Mouse (Mus musculus) cerebellum, postnatal 25 days (tissue): ENCODE data around the gene Dusp28.

ENCODE experiments used
- DNase-seq, 2 experiments: peaks; one replicate each; pipeline ENCODE4 v3.0.0; 2021; ENCODE audit warnings: mixed read lengths in 2 of 2

Dusp28 gene

DNA sequence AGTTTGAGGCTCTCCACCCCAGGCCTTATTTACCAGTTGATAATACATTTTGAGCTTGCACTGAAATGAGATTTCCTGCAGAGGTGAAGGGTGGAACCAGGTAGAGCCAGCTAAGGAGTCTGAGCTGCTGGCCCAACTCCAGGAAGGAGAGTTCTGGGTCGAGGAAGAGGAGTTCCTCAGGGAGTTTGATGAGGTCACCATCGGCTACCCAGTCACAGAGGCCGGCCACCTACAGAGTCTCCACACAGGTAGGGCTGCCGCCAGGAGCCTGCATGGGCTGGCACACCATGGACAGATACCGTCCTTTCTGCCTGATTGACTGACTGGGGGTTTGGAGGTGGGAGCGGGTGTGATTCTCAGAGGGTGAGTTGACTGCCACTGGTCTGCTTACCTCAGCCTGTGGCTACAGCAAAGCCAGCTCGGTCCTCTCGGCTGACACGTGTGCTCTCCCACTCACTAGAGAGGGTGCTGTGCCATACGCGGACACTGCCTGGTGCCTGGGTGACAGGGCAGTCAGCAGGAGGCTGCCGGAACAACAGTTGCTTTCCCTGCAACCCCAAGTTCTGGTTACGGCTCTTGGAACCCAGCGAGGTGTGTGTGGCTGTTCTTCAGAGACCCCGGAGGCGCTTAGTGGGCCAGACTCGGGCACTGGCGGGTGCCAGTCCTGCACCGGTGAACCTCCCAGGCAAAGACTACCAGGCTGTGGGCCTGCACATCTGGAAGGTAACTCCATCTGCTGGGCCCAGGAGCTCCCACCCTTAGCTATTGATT, 36.6 kb downstream of the Dusp28 start:
- DNase-seq = peak in 1 of 2 experiments; percentile 3

DNA sequence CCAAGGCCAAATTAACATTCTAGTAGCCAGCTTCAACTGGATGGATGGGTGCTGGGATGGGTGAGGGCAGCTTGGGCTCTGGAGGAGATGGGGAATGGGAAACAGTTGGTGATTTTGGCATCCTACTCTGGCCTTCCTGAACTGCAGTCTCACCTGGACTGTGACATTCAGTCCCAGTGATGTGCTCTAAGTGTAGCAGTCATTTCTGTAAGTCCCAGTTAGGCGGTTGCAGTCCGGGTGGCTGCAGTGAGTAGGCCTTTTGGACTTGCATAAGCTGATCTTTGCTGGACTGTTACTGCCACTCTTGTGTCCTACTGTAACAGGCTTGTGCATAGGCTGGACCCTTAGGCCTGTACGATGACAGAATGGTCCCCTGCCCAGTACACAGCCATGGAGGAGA, 41.2 kb downstream of the Dusp28 start:
- DNase-seq = no peak

DNA sequence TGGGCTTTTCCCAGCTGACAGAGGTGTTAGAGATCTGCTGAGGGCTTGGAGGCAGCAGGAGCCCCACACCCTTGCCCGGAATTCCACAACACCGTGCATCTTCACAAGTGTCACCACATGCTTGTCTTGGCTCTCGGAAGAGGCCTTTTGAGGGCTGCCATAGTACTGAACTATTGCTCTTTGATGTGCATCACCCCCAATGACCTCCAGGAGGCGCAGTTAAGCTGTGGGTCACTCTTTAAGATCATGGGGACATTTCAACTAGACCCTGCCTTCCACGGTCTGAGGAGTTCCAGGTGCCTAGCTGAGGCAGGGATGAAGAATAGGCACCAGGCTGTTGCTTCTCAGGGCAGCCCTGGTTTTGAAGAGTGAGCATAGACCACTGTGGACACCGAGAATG, 42.6 kb downstream of the Dusp28 start:
- DNase-seq = peak in 1 of 2 experiments; percentile 54

DNA sequence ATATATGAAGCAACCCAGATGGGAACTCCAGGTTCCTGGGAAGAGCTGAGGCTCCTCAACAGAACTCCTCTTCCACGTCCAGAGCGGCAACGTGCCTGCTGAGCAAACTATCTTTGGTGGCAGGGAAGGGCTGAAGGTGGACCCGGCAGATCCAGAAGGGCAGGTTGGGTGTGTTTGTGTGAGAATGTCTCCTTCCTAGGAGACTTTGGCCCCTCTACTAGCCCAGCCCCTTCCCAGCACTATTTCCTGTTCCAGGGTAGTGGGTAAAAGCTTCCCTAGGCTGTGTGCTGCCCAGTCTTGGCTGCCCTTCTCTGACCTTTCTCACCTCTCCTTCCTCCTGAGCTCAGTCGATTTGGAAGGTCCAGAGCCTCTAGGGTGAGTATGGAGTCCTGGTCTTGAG, 43.8 kb downstream of the Dusp28 start, which contains the start of gene Gpr35:
TSS of gene Gpr35 (plus strand) at position 259 of the 400 bp plus-strand sequence.
- DNase-seq = peak in 1 of 2 experiments; percentile 3

DNA sequence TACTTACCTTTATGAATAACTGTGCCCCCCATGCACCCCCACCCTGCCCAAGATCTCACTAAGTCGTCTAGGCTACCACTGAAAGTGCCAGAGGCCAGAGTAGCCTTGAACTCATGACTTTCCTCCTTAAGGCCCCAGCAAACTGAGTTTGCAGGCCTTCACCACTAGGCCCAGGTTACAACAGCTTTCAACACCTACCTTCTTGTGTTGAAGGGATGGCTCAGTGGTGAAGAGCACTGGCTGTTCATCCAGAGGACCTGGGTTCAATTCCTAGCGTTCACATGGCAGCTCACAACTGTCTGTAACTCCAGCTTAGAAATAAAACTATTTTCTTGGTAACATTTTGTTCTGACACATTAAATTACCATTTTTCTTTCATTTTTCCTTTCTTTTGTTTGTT, 46.9 kb downstream of the Dusp28 start:
- peak in 1 of 2 experiments; percentile 0 for DNase-seq

DNA sequence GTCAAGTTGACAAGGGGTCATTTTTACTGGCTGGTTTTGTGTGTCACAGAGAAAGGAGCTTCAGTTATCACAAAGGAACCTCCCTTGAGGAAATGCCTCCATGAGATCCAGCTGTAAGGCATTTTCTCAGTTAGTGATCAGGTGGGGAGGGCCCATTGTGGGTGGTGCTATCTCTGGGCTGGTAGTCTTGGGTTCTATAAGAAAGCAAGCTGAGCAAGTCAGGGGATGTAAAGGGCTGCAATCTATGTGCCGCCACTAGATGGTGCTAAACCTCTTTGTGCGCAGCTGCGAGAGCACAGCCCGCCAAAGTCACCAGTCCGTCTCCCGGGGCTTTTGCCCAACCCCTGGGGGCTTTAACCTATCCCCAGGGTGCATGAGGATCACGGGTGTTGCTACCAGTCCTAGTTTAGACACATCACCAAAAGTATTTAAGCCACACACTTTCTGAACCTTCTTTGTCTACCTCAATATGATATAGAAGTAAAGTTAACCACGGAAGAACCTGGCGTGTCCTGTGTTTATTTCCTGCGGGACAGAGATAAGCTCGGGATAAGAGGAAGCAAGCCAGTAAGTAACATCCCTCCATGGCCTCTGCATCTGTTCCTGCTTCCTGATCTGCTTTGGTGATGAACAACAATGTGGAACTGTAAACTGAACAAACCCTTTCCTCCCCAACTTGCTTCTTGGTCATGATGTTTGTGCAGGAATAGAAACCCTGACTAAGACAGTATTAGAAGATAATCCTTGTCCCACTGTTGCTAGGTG, 50.0 kb downstream of the Dusp28 start:
- peak; percentile 78 to 84 for DNase-seq
